Mouse (Mus musculus) liver, adult 2 months (tissue): ENCODE data around the gene Sgpp2.
A peak's percentile ranks its signal among the peaks of the same experiment; 100 is the strongest.

Experiments used
- CTCF ChIP-seq: fragments of 200-500 bp; IDR thresholded peaks from 2 replicates; pipeline ENCODE4 v1.5.1; 2011; ENCODE audit warnings: low read depth, low read length, control low read depth
- POLR2A ChIP-seq: fragments of 200-500 bp; IDR thresholded peaks from 2 replicates; pipeline ENCODE4 v1.6.1; 2011; ENCODE audit warnings: low read length, control low read depth; ENCODE audit not compliant: insufficient read depth; ENCODE audit errors: extremely low read depth

GRCm38 (mm10) chr1:78267519-78267918 is 42.6 kb upstream of the Sgpp2 start:
- 0 out of 2 replicates have a peak, but pooled peaks have one; percentile 1 for TF ChIP-seq CTCF
- no peak for TF ChIP-seq POLR2A
